Mouse (Mus musculus): ENCODE results near the gene Ficd.
"Not testable (repeated sequence)": the region's sequence is repeated elsewhere in the genome, so short reads cannot be mapped to it uniquely, and the experiment has no call there.

Gene Ficd

GRCm38 (mm10) chr5:113773664-113774063 is 38.1 kb downstream of the Ficd start:
- DNase-seq (ENCODE audit: low spot score) = peak; percentile 88

GRCm38 (mm10) chr5:113775585-113775984 is 40.0 kb downstream of the Ficd start:
- no peak for DNase-seq (ENCODE audit: low spot score)

GRCm38 (mm10) chr5:113776128-113776895 is 40.7 kb downstream of the Ficd start:
- no peak for DNase-seq (ENCODE audit: low spot score)

- DNase-seq (ENCODE audit: low spot score) = no peak
Observed at GRCm38 (mm10) chr5:113776896-113777226, 41.3 kb downstream of the Ficd start.

GRCm38 (mm10) chr5:113777728-113778127 is 42.1 kb downstream of the Ficd start:
- not testable (repeated sequence) for DNase-seq (ENCODE audit: low spot score)

- no peak for DNase-seq (ENCODE audit: low spot score)
Observed at GRCm38 (mm10) chr5:113779569-113779968, 44.0 kb downstream of the Ficd start.

- DNase-seq (ENCODE audit: low spot score) = no peak
Observed at GRCm38 (mm10) chr5:113780082-113780752, 44.6 kb downstream of the Ficd start.

GRCm38 (mm10) chr5:113780763-113781162 is 45.2 kb downstream of the Ficd start:
- no peak for DNase-seq (ENCODE audit: low spot score)

- no peak for DNase-seq (ENCODE audit: low spot score)
Observed at GRCm38 (mm10) chr5:113781254-113781653, 45.7 kb downstream of the Ficd start.

GRCm38 (mm10) chr5:113781875-113782274 is 46.3 kb downstream of the Ficd start:
- DNase-seq (ENCODE audit: low spot score) = no peak

GRCm38 (mm10) chr5:113782624-113783023 is 47.0 kb downstream of the Ficd start:
- DNase-seq (ENCODE audit: low spot score) = no peak

GRCm38 (mm10) chr5:113783581-113784001 is 48.0 kb downstream of the Ficd start:
- DNase-seq (ENCODE audit: low spot score) = peak; percentile 47

- peak; percentile 57 for DNase-seq (ENCODE audit: low spot score)
Observed at GRCm38 (mm10) chr5:113784104-113784503, 48.5 kb downstream of the Ficd start.

- DNase-seq (ENCODE audit: low spot score) = no peak
Observed at GRCm38 (mm10) chr5:113786985-113787384, 51.4 kb downstream of the Ficd start.

GRCm38 (mm10) chr5:113788645-113789044 is 53.0 kb downstream of the Ficd start:
- peak; percentile 57 for DNase-seq (ENCODE audit: low spot score)

- peak; percentile 44 for DNase-seq (ENCODE audit: low spot score)
Observed at GRCm38 (mm10) chr5:113789075-113789788, 53.6 kb downstream of the Ficd start.

Data from embryo, embryonic 10.5 days (tissue).